Mouse (Mus musculus): ENCODE measurements at regions not wholly inside any gene's neighbourhood (a gene's known extent, or its start where the extent isn't known, plus 50 kb on each side); places are given as distances from the start of the nearest gene placed in this dataset.
A peak's percentile ranks its signal among the peaks of the same experiment; 100 is the strongest.

- peak; percentile 14 for TF ChIP-seq GATA1 (IDR thresholded peaks at IDR 0.05; ENCODE audit: low read length)
Observed at GRCm38 (mm10) chr15:62222201-62222600, 1299.4 kb upstream of the A1bg start.

DNA sequence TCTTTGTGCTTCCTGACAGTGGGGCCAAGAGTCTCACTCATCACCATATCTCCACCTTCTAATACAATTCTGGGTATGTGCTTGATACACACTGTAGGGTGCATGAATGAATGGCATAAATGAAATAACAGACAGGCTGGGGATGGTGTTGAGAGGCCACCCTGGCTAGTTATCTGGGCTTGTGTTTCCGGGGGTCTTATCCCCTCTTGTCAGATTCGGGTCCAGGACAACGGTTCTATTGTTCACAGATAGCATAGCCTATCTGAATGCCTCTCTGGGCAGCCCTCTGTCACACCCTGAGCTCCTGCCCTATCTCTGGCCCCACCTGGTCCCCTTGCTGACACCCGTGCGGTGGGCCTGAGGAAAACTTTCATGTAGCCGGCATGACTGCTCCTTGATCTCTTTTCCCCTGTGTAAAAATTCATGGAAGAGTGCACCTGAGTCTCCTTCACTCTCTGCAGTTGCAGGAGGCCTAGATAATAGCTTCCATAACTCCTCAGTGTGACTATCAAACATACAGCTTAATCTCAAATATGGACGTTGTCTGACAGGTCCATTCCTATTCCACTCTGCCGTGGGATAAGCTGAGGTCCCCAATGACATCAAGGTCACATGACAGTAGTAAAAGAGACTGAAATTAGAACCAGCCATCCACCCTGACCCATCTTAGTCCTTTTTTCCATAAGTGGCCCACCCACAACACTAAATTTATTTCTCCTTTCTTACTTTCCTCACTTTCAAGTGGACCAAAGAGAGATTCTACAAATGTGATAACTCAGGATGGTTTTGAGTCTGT is 1298.4 kb upstream of the A1bg start:
- peak; percentile 100 for TF ChIP-seq GATA1 (IDR thresholded peaks at IDR 0.05; ENCODE audit: low read length)

GRCm38 (mm10) chr15:62220620-62221019 is 1297.8 kb upstream of the A1bg start:
- TF ChIP-seq GATA1 (IDR thresholded peaks at IDR 0.05; ENCODE audit: low read length): no peak

DNA sequence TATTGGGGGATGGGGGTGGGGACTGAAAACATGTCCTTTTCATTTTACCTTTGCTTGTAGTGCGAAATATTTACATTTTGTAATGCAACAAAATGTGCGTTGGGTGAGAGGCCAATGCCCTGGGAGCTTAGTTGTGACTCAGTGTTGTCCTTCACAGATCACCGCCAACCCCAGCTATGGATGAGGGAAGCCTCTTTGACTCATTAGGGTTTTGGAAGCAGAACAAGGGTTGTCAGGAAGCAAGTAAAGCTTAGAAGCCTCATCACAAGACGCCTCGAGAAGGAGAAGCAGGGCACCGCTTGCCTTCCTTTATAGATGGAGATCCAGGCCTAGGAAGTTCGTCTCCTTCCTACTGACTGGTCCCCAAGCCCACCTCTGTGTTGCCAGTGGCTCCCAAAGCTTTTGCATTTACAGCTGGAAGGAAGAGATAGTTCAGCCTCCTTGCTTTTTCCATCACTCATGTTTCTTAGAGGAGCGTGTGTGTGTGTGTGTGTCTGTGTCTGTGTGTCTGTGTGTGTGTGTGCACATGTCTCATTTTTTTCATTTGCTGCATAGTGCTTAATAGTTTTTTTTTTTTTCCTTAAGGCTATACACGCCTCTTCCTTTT is 1297.2 kb upstream of the A1bg start:
- TF ChIP-seq GATA1 (IDR thresholded peaks at IDR 0.05; ENCODE audit: low read length): no peak

DNA sequence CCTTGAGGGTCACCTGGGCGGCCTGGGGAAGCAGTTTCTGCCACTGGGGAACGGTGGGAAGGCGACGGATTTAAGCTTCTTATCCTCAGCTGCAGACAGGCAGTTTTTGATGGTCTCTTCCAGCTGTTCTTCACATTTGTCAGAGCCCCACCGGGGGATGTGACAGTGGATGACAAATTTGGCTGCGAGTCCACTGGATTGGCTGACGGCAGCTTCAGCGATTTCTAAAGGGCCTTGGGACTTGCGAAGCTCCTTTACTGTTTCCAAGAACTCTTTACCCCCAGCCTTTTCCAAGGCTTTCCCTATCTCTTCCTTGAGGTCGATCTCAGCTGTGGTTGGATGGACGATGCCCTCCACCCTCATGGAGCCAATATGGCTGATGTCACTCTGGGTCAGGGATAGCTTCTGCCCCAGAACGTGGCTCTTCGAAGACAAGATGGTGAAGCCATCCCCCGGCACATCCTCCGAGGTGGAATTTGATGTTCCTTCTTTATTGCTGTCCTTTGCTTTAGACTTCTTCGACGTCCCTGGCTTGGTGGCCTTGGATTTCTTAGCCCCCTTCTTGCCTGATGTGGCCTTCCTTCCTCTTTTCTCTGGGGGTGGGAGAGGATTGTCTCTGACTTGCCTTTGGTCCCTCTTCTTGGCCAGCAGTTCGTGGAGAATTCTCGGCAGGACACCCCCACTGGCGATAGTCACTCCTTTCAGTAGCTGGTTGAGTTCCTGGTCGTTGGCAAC is 1295.7 kb upstream of the A1bg start:
- no peak for TF ChIP-seq GATA1 (IDR thresholded peaks at IDR 0.05; ENCODE audit: low read length)

DNA sequence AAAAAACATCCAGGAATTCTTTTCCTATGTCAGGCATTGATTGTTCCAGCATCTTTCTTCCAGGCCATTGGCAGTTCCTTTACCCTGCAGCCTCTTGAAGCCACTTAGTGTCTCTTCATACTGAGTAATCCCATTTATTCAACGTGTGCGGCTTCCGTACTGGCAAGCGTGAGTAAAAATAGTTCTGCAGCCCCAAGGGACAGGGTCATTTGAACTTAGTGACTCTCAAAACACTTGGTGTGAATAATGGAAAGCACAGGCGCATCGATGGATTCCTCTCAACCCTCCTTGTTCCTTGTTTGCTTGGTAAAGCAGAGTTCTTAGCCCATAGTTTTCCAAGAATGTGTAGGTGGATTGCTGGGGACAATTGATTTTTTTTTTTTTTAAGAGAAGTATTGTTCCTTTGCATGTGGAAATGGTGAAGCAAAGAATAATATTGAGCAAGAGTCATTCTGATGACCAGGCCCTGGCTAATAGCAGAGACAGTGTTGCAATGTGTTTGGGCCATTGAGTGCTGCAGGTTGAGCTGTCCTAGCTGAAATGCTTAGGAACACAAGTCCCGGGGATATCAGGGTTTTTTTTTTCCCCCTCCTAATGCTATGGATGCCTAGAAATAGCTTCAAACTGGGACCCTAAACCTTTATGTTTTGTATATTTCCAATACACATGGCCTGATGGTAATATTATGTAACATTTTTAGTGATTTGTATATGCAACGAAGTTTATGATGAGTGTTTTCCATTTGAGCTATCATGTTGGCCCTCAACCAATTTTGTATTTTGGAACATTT is 1294.1 kb upstream of the A1bg start:
- no peak for TF ChIP-seq GATA1 (IDR thresholded peaks at IDR 0.05; ENCODE audit: low read length)

DNA sequence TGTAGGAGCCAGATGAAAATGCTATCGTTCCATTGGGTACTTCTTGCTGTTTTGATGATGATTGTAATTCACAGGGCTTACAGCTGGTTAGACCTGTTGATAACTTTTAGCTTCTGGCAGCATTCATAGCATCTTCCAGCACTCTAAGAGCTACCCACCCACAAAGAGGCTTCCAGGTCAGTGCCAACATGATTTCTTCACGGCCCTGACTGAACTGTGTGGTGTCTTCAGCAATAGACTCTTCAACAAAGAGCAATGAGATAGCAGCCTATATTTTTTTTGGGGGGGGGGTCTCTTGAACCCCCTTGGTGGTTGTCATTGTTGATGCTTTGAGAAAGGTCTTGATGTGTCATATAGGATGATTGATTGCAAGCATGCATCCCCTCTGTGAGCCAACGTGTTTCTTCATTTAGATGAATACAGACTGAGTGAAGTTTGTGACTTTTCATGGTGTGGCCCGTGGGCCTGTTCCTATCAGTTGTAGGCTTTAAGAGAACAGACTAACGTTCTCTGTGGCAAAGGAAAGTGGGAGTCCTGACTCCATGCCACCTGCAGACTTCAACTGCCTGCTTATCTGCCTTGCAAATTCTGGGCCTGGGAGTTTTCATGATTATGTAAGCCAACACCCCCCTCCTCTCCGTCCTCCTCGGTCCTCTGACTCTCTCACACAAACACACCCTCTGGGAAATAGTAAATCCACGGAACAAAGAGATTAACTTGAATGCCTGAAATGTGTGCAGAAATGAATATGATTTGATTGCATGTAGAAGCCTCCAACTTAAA is 1293.0 kb upstream of the A1bg start:
- no peak for TF ChIP-seq GATA1 (IDR thresholded peaks at IDR 0.05; ENCODE audit: low read length)

GRCm38 (mm10) chr15:62214300-62214699 is 1291.5 kb upstream of the A1bg start:
- TF ChIP-seq GATA1 (IDR thresholded peaks at IDR 0.05; ENCODE audit: low read length): no peak

- TF ChIP-seq GATA1 (IDR thresholded peaks at IDR 0.05; ENCODE audit: low read length): no peak
Observed at GRCm38 (mm10) chr15:62212283-62212910, 1289.6 kb upstream of the A1bg start.

DNA sequence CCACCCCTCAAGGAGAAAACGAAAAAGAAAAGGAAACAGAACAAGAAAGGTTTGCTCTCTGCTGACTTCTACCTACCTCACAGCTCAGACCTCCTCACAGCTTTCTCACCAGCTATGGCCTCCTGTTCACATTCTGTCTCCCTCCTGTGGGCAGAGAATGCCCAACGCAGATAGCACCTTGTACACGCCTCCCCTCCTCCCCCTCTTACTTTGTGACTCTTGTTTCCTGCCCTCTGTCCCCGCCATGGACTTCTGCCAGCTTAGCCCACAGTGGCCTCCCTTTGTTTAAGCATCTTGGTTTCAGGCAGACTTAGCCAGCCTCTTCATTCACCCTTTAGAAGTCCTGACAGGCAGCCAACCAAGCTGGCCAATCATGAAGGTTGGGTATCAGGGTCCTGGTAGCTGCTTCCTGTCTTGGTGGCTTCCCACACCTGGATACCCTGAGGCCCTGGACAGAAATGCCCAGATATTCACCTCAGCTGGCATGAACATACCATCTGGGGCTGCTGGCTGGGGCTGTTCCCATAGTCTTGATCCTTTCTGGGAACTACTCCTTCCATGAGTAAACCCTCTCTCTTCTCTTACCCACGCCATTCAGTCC is 1287.2 kb upstream of the A1bg start:
- no peak for TF ChIP-seq GATA1 (IDR thresholded peaks at IDR 0.05; ENCODE audit: low read length)

DNA sequence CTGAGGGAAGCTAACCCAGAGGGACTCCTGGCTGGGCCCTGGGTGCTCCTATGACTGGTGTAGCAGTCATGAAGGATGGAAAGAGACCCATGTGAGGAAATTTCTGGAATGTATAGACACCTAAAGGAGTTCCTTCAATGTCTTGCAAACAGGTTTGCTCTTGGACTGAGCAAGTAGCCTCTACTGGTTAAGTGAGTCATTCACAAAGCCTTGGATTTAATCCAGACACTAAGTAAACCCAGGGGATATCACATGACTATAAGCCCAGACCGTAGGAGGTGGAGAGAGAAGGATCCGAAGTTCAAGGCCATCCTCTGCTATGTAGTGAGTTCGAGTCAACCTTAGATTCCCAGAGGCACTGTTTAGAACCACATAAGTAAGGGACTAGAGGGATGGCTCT is 1286.5 kb upstream of the A1bg start:
- TF ChIP-seq GATA1 (IDR thresholded peaks at IDR 0.05; ENCODE audit: low read length): no peak

GRCm38 (mm10) chr15:62206502-62206902 is 1283.7 kb upstream of the A1bg start:
- TF ChIP-seq GATA1 (IDR thresholded peaks at IDR 0.05; ENCODE audit: low read length): no peak

DNA sequence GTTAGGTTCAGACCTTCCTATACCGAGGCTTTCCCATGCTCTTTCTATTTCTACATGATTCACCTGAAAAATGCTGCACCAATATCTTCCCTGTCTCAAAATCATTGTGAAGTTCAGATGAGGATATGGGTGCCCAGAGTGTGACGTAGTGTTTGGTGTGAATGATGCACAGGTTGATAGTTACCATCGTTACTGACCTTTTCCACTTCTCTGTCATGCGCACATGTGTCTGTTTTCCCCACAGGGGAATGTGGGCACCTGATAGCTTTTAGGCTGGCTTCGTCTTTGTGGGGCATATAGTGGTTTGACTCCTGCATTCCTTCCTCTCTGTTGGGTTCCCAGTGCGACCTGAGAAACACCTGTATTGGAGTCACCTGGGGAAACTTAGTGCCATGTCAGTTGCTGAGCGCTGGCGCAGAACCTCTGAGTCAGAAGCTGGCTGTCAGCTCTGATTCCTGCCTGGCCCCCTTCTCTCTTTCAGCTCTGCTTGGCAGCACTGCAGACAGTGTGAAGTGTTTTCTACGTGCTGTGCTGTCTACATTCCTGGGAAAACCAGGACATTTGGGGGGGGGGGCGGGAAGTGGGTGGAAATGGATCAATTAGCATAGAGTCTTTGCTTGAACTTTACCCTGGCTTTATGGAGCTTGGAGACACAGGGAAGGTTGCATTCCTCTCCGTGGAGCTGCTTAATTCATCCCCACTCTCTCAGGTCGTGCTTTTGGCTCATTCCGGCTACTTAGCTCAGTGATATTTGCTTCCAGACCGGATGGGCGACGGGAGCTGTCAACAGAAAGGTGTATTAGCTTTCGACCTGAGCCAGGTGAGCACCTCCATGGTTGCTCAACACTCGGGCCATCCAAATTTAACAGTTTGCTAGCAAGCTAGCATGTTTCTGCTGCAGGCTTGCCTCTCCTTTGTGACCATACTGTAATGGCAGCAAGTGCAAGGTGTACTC is 1281.4 kb upstream of the A1bg start:
- no peak for TF ChIP-seq GATA1 (IDR thresholded peaks at IDR 0.05; ENCODE audit: low read length)
